Mouse (Mus musculus): ENCODE data around the gene Rhcg.

- TF ChIP-seq POLR2A (IDR thresholded peaks at IDR 0.05; ENCODE audit: borderline replicate concordance, extremely low read depth, insufficient read depth, insufficient read length, poor library complexity, severe bottlenecking) (no peak), CTCF (IDR thresholded peaks at IDR 0.05; ENCODE audit: borderline replicate concordance, extremely low read depth, insufficient read depth, insufficient read length) (no peak)
Measured at GRCm38 (mm10) chr7:79548893-79549555, 68.4 kb downstream of the Rhcg start.

Measured in brain, embryonic 14.5 days (tissue).